Mouse (Mus musculus) thymus, postnatal 4 days (tissue): ENCODE measurements around the gene Scn4b.
A peak's percentile ranks its signal among the peaks of the same experiment; 100 is the strongest.

Experiments used
- DNase-seq: peaks from one replicate; pipeline ENCODE4 v3.0.0; 2021

Scn4b gene

GRCm38 (mm10) chr9:45138191-45139032 lies at the start of gene Scn4b:
TSS of gene Scn4b (plus strand) at chr9:45138395.
- peak; percentile 78 for DNase-seq

GRCm38 (mm10) chr9:45090811-45091210 lies 47.4 kb upstream of the Scn4b start:
- DNase-seq, result no peak

GRCm38 (mm10) chr9:45092641-45093040 lies 45.6 kb upstream of the Scn4b start:
- no peak for DNase-seq

GRCm38 (mm10) chr9:45095149-45095937 lies 42.9 kb upstream of the Scn4b start:
- no peak for DNase-seq

- DNase-seq, result no peak
Measured at GRCm38 (mm10) chr9:45097877-45098276, 40.3 kb upstream of the Scn4b start.

GRCm38 (mm10) chr9:45098426-45098825 lies 39.8 kb upstream of the Scn4b start:
- DNase-seq, result peak; percentile 62

- no peak for DNase-seq
Measured at GRCm38 (mm10) chr9:45102528-45102927, 35.7 kb upstream of the Scn4b start.

- no peak for DNase-seq
Measured at GRCm38 (mm10) chr9:45103211-45103979, 34.8 kb upstream of the Scn4b start.

GRCm38 (mm10) chr9:45105596-45106374 lies 32.4 kb upstream of the Scn4b start:
- no peak for DNase-seq

- peak; percentile 55 for DNase-seq
Measured at GRCm38 (mm10) chr9:45115706-45116105, 22.5 kb upstream of the Scn4b start.

GRCm38 (mm10) chr9:45116819-45117218 lies 21.4 kb upstream of the Scn4b start:
- DNase-seq, result peak; percentile 40

GRCm38 (mm10) chr9:45117741-45118431 lies 20.3 kb upstream of the Scn4b start, which contains the start of gene Scn2b:
TSS of gene Scn2b (plus strand) at chr9:45117782.
- peak; percentile 62 for DNase-seq

GRCm38 (mm10) chr9:45118552-45118951 lies 19.6 kb upstream of the Scn4b start:
- no peak for DNase-seq

- no peak for DNase-seq
Measured at GRCm38 (mm10) chr9:45119316-45119953, 18.8 kb upstream of the Scn4b start.

- no peak for DNase-seq
Measured at GRCm38 (mm10) chr9:45119954-45120530, 18.2 kb upstream of the Scn4b start.

GRCm38 (mm10) chr9:45120567-45120966 lies 17.6 kb upstream of the Scn4b start:
- peak; percentile 38 for DNase-seq

- DNase-seq, result peak; percentile 83
Measured at GRCm38 (mm10) chr9:45121001-45121400, 17.2 kb upstream of the Scn4b start.

- DNase-seq, result peak; percentile 89
Measured at GRCm38 (mm10) chr9:45121769-45122168, 16.4 kb upstream of the Scn4b start.

GRCm38 (mm10) chr9:45122209-45122761 lies 15.9 kb upstream of the Scn4b start:
- peak; percentile 76 for DNase-seq

GRCm38 (mm10) chr9:45125211-45125610 lies 13.0 kb upstream of the Scn4b start:
- DNase-seq, result no peak
